Comparison of ENCODE assay signal across 25 mouse cellular contexts in the genomic region with DNA sequence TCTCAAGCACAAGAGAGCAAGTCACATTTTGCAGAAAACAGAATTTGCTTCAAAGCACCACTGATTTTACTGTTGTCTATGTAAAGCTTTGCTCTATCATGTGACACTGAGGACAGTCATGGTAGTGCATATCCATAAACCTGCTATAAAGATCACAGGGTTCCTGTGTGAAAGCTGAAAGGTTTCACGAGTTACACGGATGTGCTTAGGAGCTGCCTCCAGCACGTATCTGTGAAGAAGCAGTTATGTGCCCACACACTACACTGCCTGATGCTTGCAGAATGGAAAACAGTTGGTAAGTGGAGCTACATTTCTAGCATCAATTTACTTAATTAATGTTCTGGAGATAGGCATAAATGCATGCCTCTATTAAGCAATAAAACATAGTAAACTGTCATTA.
DNase-seq lines count a peak whose midpoint lies in the region; ATAC-seq and TF ChIP-seq lines count a peak whose summit lies in the region.
"Had no signal": no experiment of that assay in that cellular context is flagged by ENCODE, and none has a peak within 500 bp of the region (broad histone marks: within the 10 kb centered on the region; RNA-seq: fewer than 3 reads in every experiment).

No protein-coding gene starts in this region.

- TF ChIP-seq CTCF in left cerebral cortex, adult 2 months (IDR thresholded peaks at IDR 0.05) = no peak
- no peak for TF ChIP-seq CTCF in cerebellum, adult 2 months (IDR thresholded peaks at IDR 0.05; ENCODE audit: borderline replicate concordance, insufficient read depth, low read depth, low read length)

- H3K27me3 ChIP-seq in cerebellum, adult 2 months (ENCODE audit: control insufficient read depth, insufficient read depth, low read length) = no peaks in the 10 kb centered on the region
- H3K27me3 ChIP-seq: heart, embryonic 13.5 days had no signal

- no peak overlapping the region for H3K4me3 ChIP-seq in left cerebral cortex, adult 2 months
- no peak overlapping the region for H3K4me3 ChIP-seq in cerebellum, adult 2 months (replicated peaks; ENCODE audit: insufficient read depth, low read depth, low read length)
- H3K4me3 ChIP-seq: forebrain, embryonic 10.5 days; heart, adult 2 months; heart, embryonic 10.5 days; heart, embryonic 13.5 days had no signal

- WGBS in cerebellum, adult 2 months = 86% methylated on average over 3 of the region's 3 CpGs

- no peaks in the 10 kb centered on the region for H3K4me1 ChIP-seq in cerebellum, adult 2 months (ENCODE audit: control insufficient read depth, insufficient read depth, low read length)
- H3K4me1 ChIP-seq: forebrain, embryonic 10.5 days; heart, embryonic 10.5 days; heart, embryonic 13.5 days had no signal

- peak overlapping the region; percentile 2 for H3K27ac ChIP-seq in left cerebral cortex, adult 2 months
- H3K27ac ChIP-seq in cerebellum, adult 2 months (ENCODE audit: insufficient read depth, low read length) = no peak overlapping the region
- H3K27ac ChIP-seq: forebrain, embryonic 10.5 days; heart, adult 2 months; heart, embryonic 10.5 days; heart, embryonic 13.5 days; hindbrain, embryonic 14.5 days; hindbrain, postnatal 0 days had no signal

- intact Hi-C loops in left cerebral cortex, adult 2 months (cut with DNase I) = no loop called here
- intact Hi-C loops in left cerebral cortex, postnatal 36 days (cut with DNase I) = loop anchor here (5.0 kb wide), 1 partner anchor 171 kb away; a partner anchor contains a TSS

- peak; percentile 84 for ATAC-seq in frontal cortex, adult (ENCODE audit: low TSS enrichment)
- ATAC-seq: CD4-positive, CD25-positive, alpha-beta regulatory T cell, adult 4 months; forebrain, embryonic 14.5 days; hindbrain, postnatal 0 days; inflammation-experienced regulatory T-cells, adult 6 months had no signal

- TF ChIP-seq POLR2A in cerebellum, adult 2 months (IDR thresholded peaks at IDR 0.05; ENCODE audit: borderline replicate concordance, insufficient read depth, low read length) = no peak

- DNase-seq in frontal cortex, postnatal 14 days (ENCODE audit: low spot score in 2 of 2) = no peak
- DNase-seq in left cerebral cortex, adult 2 months (ENCODE audit: extremely low spot score in 1 of 2, low spot score in 2 of 2) = no peak
- no peak for DNase-seq in left cerebral cortex, postnatal 36 days (ENCODE audit: low spot score in 2 of 2)
- peak; percentile 19 for DNase-seq in right cerebral cortex, adult 18-20 months
- DNase-seq in right cerebral cortex, postnatal 25 days = no peak
- no peak for DNase-seq in cerebellum, adult 2 months
- DNase-seq: adrenal gland, adult 2 months; adrenal gland, postnatal 14 days; cerebellum, adult 11-12 months; cerebellum, adult 9-10 months; cerebellum, postnatal 14 days; gastrocnemius, postnatal 10 days; gastrocnemius, postnatal 36 days; heart, adult 2 months; heart, postnatal 14 days; heart, postnatal 4 days had no signal
